Mouse (Mus musculus) CH12.LX (cell line): ENCODE data around the gene Vti1a.

Experiments used
- CHD2 ChIP-seq: IDR thresholded peaks from 2 replicates; pipeline ENCODE4 v1.6.1; 2011; ENCODE audit warnings: low read length, improper control_type of control experiment
- CTCF ChIP-seq, 2 experiments: IDR thresholded peaks in 1 of 2; conservative IDR thresholded peaks in 1 of 2; 2 replicates each; pipeline ENCODE4 v1.5.1; 2011 to 2012; ENCODE audit warnings: low read depth in 2 of 2, low read length in 2 of 2, improper control_type of control experiment in 1 of 2, inconsistent platforms in 1 of 2, mild to moderate bottlenecking in 1 of 2, moderate library complexity in 1 of 2
- EP300 ChIP-seq: IDR thresholded peaks from 2 replicates; pipeline ENCODE4 v1.6.1; 2011; ENCODE audit warnings: low read length, improper control_type of control experiment
- KAT2A ChIP-seq: IDR thresholded peaks from 2 replicates; pipeline ENCODE4 v1.6.1; 2012; ENCODE audit warnings: low read length, improper control_type of control experiment, inconsistent platforms; ENCODE audit not compliant: insufficient replicate concordance
- MEF2A ChIP-seq: IDR thresholded peaks from 2 replicates; pipeline ENCODE4 v1.6.1; 2014; ENCODE audit warnings: low read depth, mild to moderate bottlenecking, inconsistent platforms, low read length, improper control_type of control experiment, borderline replicate concordance
- MYC ChIP-seq: IDR thresholded peaks from 2 replicates; pipeline ENCODE4 v1.6.1; 2011; ENCODE audit warnings: low read depth, mild to moderate bottlenecking, improper control_type of control experiment, low read length
- NELFE ChIP-seq: IDR thresholded peaks from 2 replicates; pipeline ENCODE4 v1.6.1; 2011; ENCODE audit warnings: low read depth, low read length, improper control_type of control experiment
- NRF1 ChIP-seq: IDR thresholded peaks from 2 replicates; pipeline ENCODE4 v1.6.1; 2014; ENCODE audit warnings: low read depth, mild to moderate bottlenecking, inconsistent platforms, low read length, improper control_type of control experiment, moderate library complexity
- PAX5 ChIP-seq: IDR thresholded peaks from 2 replicates; pipeline ENCODE4 v1.6.1; 2012; ENCODE audit warnings: low read length, inconsistent platforms, mixed read lengths
- POLR2A ChIP-seq: IDR thresholded peaks from 2 replicates; pipeline ENCODE4 v1.6.1; 2011; ENCODE audit warnings: low read depth, mild to moderate bottlenecking, improper control_type of control experiment, low read length
- RCOR1 ChIP-seq: conservative IDR thresholded peaks from 2 replicates; pipeline ENCODE4 v1.6.1; 2012; ENCODE audit warnings: low read depth, mild to moderate bottlenecking, inconsistent platforms, low read length, improper control_type of control experiment
- USF2 ChIP-seq: conservative IDR thresholded peaks from 2 replicates; pipeline ENCODE4 v1.6.1; 2011; ENCODE audit warnings: low read depth, low read length, improper control_type of control experiment

- no peak for TF ChIP-seq CTCF (conservative IDR thresholded peaks at IDR 0.05 in 1 of 2, IDR thresholded peaks at IDR 0.05 in 1 of 2; ENCODE audit: low read depth in 2 of 2, low read length in 2 of 2)
- TF ChIP-seq USF2 = no peak
- TF ChIP-seq POLR2A = no peak
- no peak for TF ChIP-seq MYC
- TF ChIP-seq PAX5 = no peak
- no peak for TF ChIP-seq KAT2A
- no peak for TF ChIP-seq MEF2A
- no peak for TF ChIP-seq EP300
- TF ChIP-seq NRF1 = no peak
- TF ChIP-seq RCOR1 = no peak
- no peak for TF ChIP-seq CHD2
- TF ChIP-seq NELFE = no peak
These were observed 304.4 kb downstream of the Vti1a start for GRCm38 (mm10) chr19:55620411-55621008.
